Mouse (Mus musculus) brain, adult 2 months (tissue): ENCODE data around the gene Lce1f.

Source experiments
- DNase-seq: peaks from one replicate; pipeline ENCODE4 v3.0.0; 2011; ENCODE audit warnings: low read depth, low spot score

Gene Lce1f

GRCm38 (mm10) chr3:92720250-92720649 lies at the start of gene Lce1f:
TSS of gene Lce1f (minus strand) at chr3:92720350.
- no peak for DNase-seq

DNA sequence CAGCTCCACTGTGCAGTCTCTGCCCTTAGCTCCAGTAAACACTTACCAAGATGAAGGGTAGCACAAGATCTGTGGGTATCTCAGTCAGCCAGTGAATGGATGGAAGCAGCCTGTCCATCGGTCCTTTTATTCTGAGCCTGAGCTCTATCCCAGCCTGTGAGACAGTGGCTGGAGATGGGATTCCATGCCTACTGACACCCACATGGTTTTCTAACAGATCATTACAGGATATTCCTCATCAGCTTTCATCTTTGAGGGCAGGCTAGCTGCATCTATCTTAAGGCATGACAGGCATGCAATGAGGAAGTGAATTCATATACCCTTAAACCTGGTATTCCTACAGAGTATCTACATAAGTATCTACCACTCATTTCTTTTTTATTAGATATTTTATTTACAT lies 44.8 kb upstream of the Lce1f start, which contains the start of gene Lce1h:
Gene Lce1h, minus strand, starts transcription at position 101 of the 400 bp plus-strand sequence.
- DNase-seq: no peak

- peak; percentile 2 for DNase-seq
These were observed 33.0 kb upstream of the Lce1f start for GRCm38 (mm10) chr3:92753197-92753596.

GRCm38 (mm10) chr3:92752238-92752637 lies 32.1 kb upstream of the Lce1f start, which contains the start of gene Lce1g:
TSS of gene Lce1g (minus strand) at chr3:92752338.
- DNase-seq: no peak

DNA sequence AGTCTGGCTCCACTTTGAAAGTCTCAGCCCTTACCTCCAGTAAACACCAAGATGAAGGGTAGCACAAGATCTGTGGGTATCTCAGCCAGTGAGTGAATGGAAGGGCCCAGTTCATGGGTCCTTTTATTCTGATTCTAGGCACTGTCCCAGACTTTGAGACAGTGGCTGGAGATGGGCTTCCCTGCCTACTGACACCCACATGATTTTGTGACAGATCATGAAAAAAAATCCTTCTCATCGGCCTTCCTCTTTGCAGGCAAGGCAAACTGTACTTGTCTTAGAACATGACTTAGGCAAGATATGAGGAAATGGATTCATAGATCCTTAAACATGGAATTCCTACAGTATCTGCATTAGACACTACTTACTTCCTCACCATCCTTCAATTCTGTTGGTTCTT lies 18.8 kb upstream of the Lce1f start, which contains the start of gene Gm38119:
Gene Gm38119, minus strand, starts transcription at position 101 of the 400 bp plus-strand sequence.
- DNase-seq: no peak

- DNase-seq: no peak
These were observed 2.5 kb upstream of the Lce1f start for GRCm38 (mm10) chr3:92722631-92723030.

DNA sequence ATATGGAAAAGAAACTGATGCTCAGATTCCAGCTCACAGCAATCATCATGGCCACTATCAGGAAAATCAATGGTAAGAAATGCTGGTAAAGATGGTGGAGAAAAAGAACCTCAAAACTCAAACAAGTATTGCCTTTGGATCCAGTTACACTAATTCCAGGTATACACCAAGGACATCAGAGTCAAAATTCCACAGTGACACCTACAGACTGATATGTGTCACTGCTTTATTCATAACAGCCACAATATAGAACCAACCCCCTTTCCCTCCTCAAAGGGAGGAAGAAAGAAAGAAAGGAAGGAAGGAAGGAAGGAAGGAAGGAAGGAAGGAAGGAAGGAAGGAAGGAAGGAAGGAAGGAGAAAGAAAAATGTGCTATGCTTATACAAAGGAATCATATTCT lies 5.0 kb downstream of the Lce1f start:
- no peak for DNase-seq

DNA sequence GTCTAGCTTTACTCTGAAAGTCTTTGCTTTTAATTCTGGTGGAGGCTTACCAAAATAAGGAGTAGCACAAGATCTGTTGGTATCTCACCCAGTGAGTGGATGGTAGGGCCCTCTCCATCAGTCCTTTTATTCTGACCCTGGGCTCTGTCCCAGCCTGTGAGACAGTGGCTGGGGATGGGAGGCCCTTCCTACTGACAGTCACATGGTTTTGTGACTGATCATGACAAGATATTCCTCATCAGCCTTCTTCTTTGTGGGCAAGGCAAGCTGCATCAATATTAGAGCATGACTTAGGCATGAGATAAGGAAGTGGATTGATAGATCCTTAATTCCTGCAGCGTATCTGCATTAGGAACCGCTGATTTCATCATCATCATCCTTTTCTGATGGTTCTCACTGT lies 11.2 kb downstream of the Lce1f start, which contains the start of gene Lce1e:
Gene Lce1e, minus strand, starts transcription at position 101 of the 400 bp plus-strand sequence.
- no peak for DNase-seq

DNA sequence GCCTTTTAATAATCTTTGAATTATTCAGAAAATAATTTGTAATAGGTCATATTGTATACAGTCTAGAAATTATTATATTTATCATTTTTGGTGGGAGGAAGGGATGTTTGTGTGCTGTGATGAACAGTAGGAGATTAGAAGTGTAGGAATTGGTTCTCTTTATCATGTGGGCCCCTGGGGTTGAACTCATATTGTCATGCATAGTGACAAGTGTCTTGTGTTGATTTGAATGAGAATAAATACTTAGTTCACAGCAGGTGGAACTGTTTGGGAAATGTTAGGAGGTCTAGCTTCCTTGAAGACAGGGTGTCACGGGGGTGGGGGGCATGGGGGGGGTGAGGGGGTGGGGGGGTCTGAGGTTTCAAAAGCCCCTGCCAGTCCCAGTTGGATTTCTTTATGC lies 25.5 kb downstream of the Lce1f start:
- DNase-seq: no peak

DNA sequence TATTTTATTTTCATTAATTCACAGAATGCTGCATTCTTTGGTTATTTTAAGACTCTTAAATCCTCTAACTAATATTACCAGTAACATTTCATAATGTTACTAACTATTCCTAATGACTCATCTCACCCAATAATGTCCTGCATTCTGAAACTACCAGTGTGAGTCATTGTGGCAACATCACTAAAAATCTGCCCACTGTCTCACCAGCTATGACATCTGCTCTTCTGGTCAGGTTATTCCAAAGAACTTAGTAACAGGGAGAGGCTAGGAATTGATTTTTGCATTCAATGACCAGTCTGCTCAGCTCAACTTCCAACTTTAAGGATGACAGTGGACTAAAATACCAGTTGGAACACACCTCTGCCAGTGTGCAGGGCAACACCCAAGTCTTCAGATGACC lies 28.5 kb downstream of the Lce1f start:
- DNase-seq: peak; percentile 2

- DNase-seq: peak; percentile 4
These were observed 31.0 kb downstream of the Lce1f start for GRCm38 (mm10) chr3:92689154-92689553.

DNA sequence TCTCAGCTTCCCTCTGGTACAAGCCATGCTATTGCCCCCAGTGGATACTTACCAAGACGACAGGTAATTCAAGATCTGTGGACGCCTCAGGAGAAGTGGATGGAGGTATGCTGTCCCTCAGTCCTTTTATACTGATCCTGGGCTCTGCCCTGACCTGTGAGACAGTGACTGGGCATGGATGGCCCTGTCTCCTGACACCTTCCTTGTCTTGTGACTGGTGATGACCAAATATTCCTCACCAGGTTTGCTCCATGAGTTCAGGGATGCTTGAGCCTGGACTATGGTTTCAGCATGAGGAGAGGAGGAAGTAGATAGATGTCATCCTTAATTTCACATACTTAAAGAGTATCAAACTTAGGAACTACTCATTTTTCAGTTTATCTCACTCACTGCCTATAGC lies 33.0 kb downstream of the Lce1f start, which contains the start of gene Lce1d:
Gene Lce1d, minus strand, starts transcription at position 101 of the 400 bp plus-strand sequence.
- no peak for DNase-seq

DNA sequence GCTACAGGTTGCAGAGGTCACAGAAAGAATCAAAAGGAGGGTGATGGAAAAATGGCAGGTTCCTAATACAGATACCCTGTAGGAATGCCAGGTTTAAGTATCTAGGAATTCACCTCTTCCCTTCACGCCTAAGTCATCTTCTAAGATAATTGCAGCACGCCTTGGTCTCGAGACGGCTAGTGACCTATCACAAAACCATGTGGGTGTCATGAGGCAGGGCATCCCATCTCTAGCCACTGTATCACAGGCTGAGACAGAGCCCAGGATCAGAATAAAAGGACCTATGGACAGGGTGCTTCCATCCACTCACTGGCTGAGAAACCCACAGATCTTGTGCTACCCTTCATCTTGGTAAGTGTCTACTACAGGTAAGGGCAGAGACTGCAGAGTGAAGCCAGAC lies 41.2 kb downstream of the Lce1f start, which contains the start of gene Lce1c:
Gene Lce1c, plus strand, starts transcription at position 301 of the 400 bp plus-strand sequence.
- DNase-seq: no peak

- DNase-seq: no peak
These were observed 49.9 kb downstream of the Lce1f start, which contains the start of gene Lce1a2 for GRCm38 (mm10) chr3:92670215-92670614. TSS of gene Lce1a2 (minus strand) at chr3:92670315.
